Mouse (Mus musculus) stomach, embryonic 16.5 days (tissue): ENCODE data around the gene Aff1. TPM values are rescaled to one million over a fixed set of nuclear protein-coding genes. Genes with fewer than 3 reads are reported as not detected.

Experiments
- ATAC-seq: fragments of 200-750 bp; cut with Nextera tagmentation; 2 replicates; pipeline ENCODE4 v1.8.0; 2017; ENCODE audit warnings: moderate number of reproducible peaks, moderate TSS enrichment; ENCODE audit not compliant: insufficient read depth, low FRiP score
- H3K27ac ChIP-seq: fragments of 300-500 bp; sonication (generic); 2 replicates; pipeline ENCODE4 v1.5.1; 2014; ENCODE audit warnings: low read length
- H3K27me3 ChIP-seq: fragments of 300-500 bp; sonication (generic); 2 replicates; pipeline ENCODE4 v1.6.1; 2014; ENCODE audit warnings: low read length, control low read depth, mixed read lengths; ENCODE audit not compliant: control insufficient read depth, insufficient read depth
- H3K36me3 ChIP-seq: fragments of 300-500 bp; sonication (generic); 2 replicates; pipeline ENCODE4 v1.6.1; 2014; ENCODE audit warnings: low read length; ENCODE audit not compliant: control insufficient read depth, insufficient read depth
- H3K4me1 ChIP-seq: fragments of 300-500 bp; sonication (generic); 2 replicates; pipeline ENCODE4 v1.6.1; 2014; ENCODE audit warnings: low read length, control low read depth, mixed read lengths; ENCODE audit not compliant: control insufficient read depth, insufficient read depth
- H3K4me2 ChIP-seq: fragments of 300-500 bp; sonication (generic); 2 replicates; pipeline ENCODE4 v1.6.1; 2014; ENCODE audit warnings: low read depth, low read length, mixed read lengths
- H3K4me3 ChIP-seq: fragments of 300-500 bp; sonication (generic); replicated peaks from 2 replicates; pipeline ENCODE4 v1.5.1; 2014; ENCODE audit warnings: mild to moderate bottlenecking, low read length
- H3K9ac ChIP-seq: fragments of 300-500 bp; sonication (generic); 2 replicates; pipeline ENCODE4 v1.6.1; 2014; ENCODE audit warnings: low read length
- H3K9me3 ChIP-seq: fragments of 300-500 bp; sonication (generic); replicated peaks from 2 replicates; pipeline ENCODE4 v1.6.1; 2016; ENCODE audit warnings: low read length, control low read depth; ENCODE audit not compliant: control insufficient read depth
- WGBS: fragments of 180-500 bp; shearing (Covaris S2); extraction: QIAGEN DNeasy Blood & Tissue Kit; methylation state at CpG from one replicate; pipeline ENCODE4 v1.1.7; 2014; 5-methylcytosine and 5-hydroxymethylcytosine counted together
- polyA plus RNA-seq: library from polyadenylated mRNA; unstranded; fragments of >200 nt; fragmentation: Nextera tagmentation; extraction: Ambion mirVana; gene quantifications from 2 replicates; pipeline ENCODE4 v1.2.1, GENCODE M21; 2015

Gene Aff1
- polyA plus RNA-seq, 1 experiment from 2014 or later, result 6.8 TPM

GRCm38 (mm10) chr5:103766432-103766815, 74.2 kb downstream of the Aff1 start:
- 95% methylated on average over 4 of the region's 4 CpGs for WGBS
- ATAC-seq, result no peak
- no peak overlapping the region for H3K4me3 ChIP-seq

GRCm38 (mm10) chr5:103768961-103769360, 76.8 kb downstream of the Aff1 start:
- Histone ChIP-seq H3K9me3 (no peaks in the 10 kb centered on the region), H3K4me2 (no peak overlapping the region), H3K36me3 (no peaks in the 10 kb centered on the region; the same call in 1 of the 2 replicates), H3K27ac (no peak overlapping the region), H3K27me3 (no peaks in the 10 kb centered on the region), H3K4me1 (peaks cover 15% of the 10 kb centered on the region), H3K4me3 (no peak overlapping the region), H3K9ac (no peak overlapping the region)
- WGBS, result 79% methylated on average over 3 of the region's 3 CpGs
- no peak for ATAC-seq

More at GRCm38 (mm10) chr5:103766432-103766815, 74.2 kb downstream of the Aff1 start:
- Histone ChIP-seq H3K36me3 (no peaks in the 10 kb centered on the region; the same call in 1 of the 2 replicates), H3K4me2 (no peak overlapping the region), H3K27me3 (no peaks in the 10 kb centered on the region), H3K4me1 (no peaks in the 10 kb centered on the region), H3K27ac (no peak overlapping the region), H3K9me3 (no peaks in the 10 kb centered on the region), H3K9ac (no peak overlapping the region)

GRCm38 (mm10) chr5:103769701-103770100, 77.5 kb downstream of the Aff1 start:
- no peaks in the 10 kb centered on the region; the same call in 1 of the 2 replicates for H3K36me3 ChIP-seq
- no peak overlapping the region for H3K9ac ChIP-seq
- H3K4me3 ChIP-seq, result no peak overlapping the region
- WGBS, result 72% methylated on average over 9 of the region's 9 CpGs
- H3K9me3 ChIP-seq, result no peaks in the 10 kb centered on the region
- H3K27me3 ChIP-seq, result no peaks in the 10 kb centered on the region
- H3K27ac ChIP-seq, result no peak overlapping the region
- peaks cover 20% of the 10 kb centered on the region for H3K4me1 ChIP-seq
- ATAC-seq, result no peak
- no peak overlapping the region for H3K4me2 ChIP-seq

GRCm38 (mm10) chr5:103770447-103771222, 78.5 kb downstream of the Aff1 start:
- peaks cover 30% of the 10 kb centered on the region for H3K4me1 ChIP-seq
- no peaks in the 10 kb centered on the region for H3K36me3 ChIP-seq
- no peak overlapping the region for H3K4me3 ChIP-seq
- ATAC-seq, result no peak
- H3K9ac ChIP-seq, result no peak overlapping the region
- 60% methylated on average over 6 of the region's 6 CpGs for WGBS
- H3K9me3 ChIP-seq, result no peaks in the 10 kb centered on the region
- H3K27ac ChIP-seq, result no peak overlapping the region
- no peak overlapping the region for H3K4me2 ChIP-seq
- no peaks in the 10 kb centered on the region for H3K27me3 ChIP-seq

- Histone ChIP-seq H3K27me3 (no peaks in the 10 kb centered on the region), H3K9ac (no peak overlapping the region), H3K4me2 (no peak overlapping the region), H3K36me3 (no peaks in the 10 kb centered on the region), H3K27ac (no peak overlapping the region), H3K9me3 (no peaks in the 10 kb centered on the region), H3K4me1 (peaks cover 30% of the 10 kb centered on the region), H3K4me3 (no peak overlapping the region)
- 41% methylated on average over 6 of the region's 6 CpGs for WGBS
- no peak for ATAC-seq
These were observed 79.2 kb downstream of the Aff1 start for GRCm38 (mm10) chr5:103771380-103771779.

- WGBS, result 22% methylated on average over 4 of the region's 4 CpGs
- Histone ChIP-seq H3K9ac (no peak overlapping the region), H3K27me3 (no peaks in the 10 kb centered on the region), H3K4me3 (no peak overlapping the region), H3K9me3 (no peaks in the 10 kb centered on the region), H3K4me2 (peak overlapping the region; percentile 42; the same call in 1 of the 2 replicates), H3K4me1 (peaks cover 33% of the 10 kb centered on the region), H3K36me3 (no peaks in the 10 kb centered on the region), H3K27ac (no peak overlapping the region)
- ATAC-seq, result no peak
These were observed 80.1 kb downstream of the Aff1 start for GRCm38 (mm10) chr5:103772252-103772651.

GRCm38 (mm10) chr5:103773100-103773552, 81.0 kb downstream of the Aff1 start:
- Histone ChIP-seq H3K27ac (peak overlapping the region; percentile 75), H3K4me2 (peak overlapping the region; percentile 42), H3K36me3 (no peaks in the 10 kb centered on the region), H3K4me1 (peaks cover 40% of the 10 kb centered on the region), H3K9me3 (no peaks in the 10 kb centered on the region), H3K27me3 (no peaks in the 10 kb centered on the region), H3K9ac (peak overlapping the region; percentile 41), H3K4me3 (peak overlapping the region; percentile 15)
- WGBS, result 21% methylated on average over 5 of the region's 5 CpGs
- peak; percentile 65 for ATAC-seq

GRCm38 (mm10) chr5:103774703-103775333, 82.6 kb downstream of the Aff1 start:
- Histone ChIP-seq H3K4me1 (peaks cover 57% of the 10 kb centered on the region), H3K27me3 (no peaks in the 10 kb centered on the region), H3K36me3 (no peaks in the 10 kb centered on the region), H3K9me3 (no peaks in the 10 kb centered on the region), H3K27ac (no peak overlapping the region), H3K9ac (no peak overlapping the region), H3K4me2 (no peak overlapping the region), H3K4me3 (no peak overlapping the region)
- WGBS, result 55% methylated on average over 11 of the region's 11 CpGs
- ATAC-seq, result no peak

- Histone ChIP-seq H3K27me3 (no peaks in the 10 kb centered on the region), H3K9me3 (no peaks in the 10 kb centered on the region), H3K36me3 (no peaks in the 10 kb centered on the region), H3K9ac (no peak overlapping the region), H3K4me1 (peaks cover 58% of the 10 kb centered on the region), H3K27ac (no peak overlapping the region), H3K4me3 (no peak overlapping the region), H3K4me2 (no peak overlapping the region)
- no peak for ATAC-seq
- 70% methylated on average over 13 of the region's 13 CpGs for WGBS
These were observed 83.3 kb downstream of the Aff1 start for GRCm38 (mm10) chr5:103775429-103775828.
